ENCODE assay signal across 8 mouse cellular contexts in the genomic region with DNA sequence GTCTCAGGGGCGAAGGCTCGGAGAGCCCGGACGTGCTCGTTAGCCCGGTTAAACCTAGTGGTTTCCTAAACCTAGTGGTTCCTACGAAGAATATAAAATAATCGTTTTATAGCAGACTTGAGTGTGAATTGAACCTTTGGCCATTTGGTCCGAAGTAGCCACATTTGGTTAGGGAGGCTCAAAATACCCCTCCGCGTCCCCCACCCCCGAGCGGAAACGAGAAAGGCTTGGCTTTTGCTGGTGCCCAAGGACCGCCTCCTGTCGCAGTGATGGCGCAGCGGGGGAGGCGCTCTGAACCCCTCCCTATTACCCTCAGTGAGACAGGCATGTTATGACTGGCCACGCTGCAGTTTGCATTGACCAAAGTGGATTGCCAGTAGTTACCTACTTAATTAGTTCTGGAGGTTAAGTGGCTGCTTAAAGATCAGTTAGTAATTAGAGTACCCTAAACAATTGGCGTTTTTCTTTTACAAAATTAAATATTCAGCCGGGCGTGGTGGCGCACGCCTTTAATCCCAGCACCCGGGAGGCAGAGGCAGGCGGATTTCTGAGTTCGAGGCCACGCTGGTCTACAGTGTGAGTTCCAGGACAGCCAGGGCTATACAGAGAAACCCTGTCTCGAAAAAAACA. TPM values are rescaled to one million over a fixed set of nuclear protein-coding genes. Genes with fewer than 3 reads are reported as not detected.
DNase-seq lines count a peak whose midpoint lies in the region; ATAC-seq lines count a peak whose summit lies in the region.

No protein-coding gene starts in this region.

- 2% methylated on average over 30 of the region's 30 CpGs for WGBS in hindbrain, embryonic 14.5 days

- DNase-seq in R1 (ENCODE audit: low read depth, low spot score) = peak; percentile 93
- DNase-seq in cerebellum, postnatal 14 days = peak; percentile 90 to 94
- peak; percentile 55 to 66 for DNase-seq in frontal cortex, postnatal 25 days (ENCODE audit: low spot score in 2 of 2)
- DNase-seq in hindbrain, embryonic 14.5 days (ENCODE audit: low spot score) = peak; percentile 69
- DNase-seq in left cerebral cortex, adult 11 months (ENCODE audit: low spot score) = peak; percentile 67
- peak; percentile 87 to 89 for DNase-seq in lung, postnatal 4 days
- DNase-seq in retina, postnatal 7 days (ENCODE audit: low read depth, low spot score) = peak; percentile 39
- peak; percentile 59 for DNase-seq in urinary bladder, adult 2 months (ENCODE audit: low spot score)

- H3K4me2 ChIP-seq in hindbrain, embryonic 14.5 days (replicated peaks) = peak overlapping the region; percentile 88

- peaks cover 39% of the 10 kb centered on the region for H3K36me3 ChIP-seq in hindbrain, embryonic 14.5 days (replicated peaks; ENCODE audit: control insufficient read depth, insufficient read depth)

- peaks cover 28% of the 10 kb centered on the region for H3K4me1 ChIP-seq in hindbrain, embryonic 14.5 days (replicated peaks; ENCODE audit: control insufficient read depth, insufficient read depth, low read length)

- no peaks in the 10 kb centered on the region for H3K9me3 ChIP-seq in hindbrain, embryonic 14.5 days (ENCODE audit: control insufficient read depth, low read length)

- peak overlapping the region; percentile 98 for H3K9ac ChIP-seq in hindbrain, embryonic 14.5 days

- no peaks in the 10 kb centered on the region for H3K27me3 ChIP-seq in hindbrain, embryonic 14.5 days (ENCODE audit: control insufficient read depth, insufficient read depth, low read length)

- H3K4me3 ChIP-seq in hindbrain, embryonic 14.5 days (replicated peaks; ENCODE audit: low read length) = peak overlapping the region; percentile 90

- ATAC-seq in hindbrain, embryonic 14.5 days (ENCODE audit: low FRiP score) = peak; percentile 41

- H3K27ac ChIP-seq in hindbrain, embryonic 14.5 days = peak overlapping the region; percentile 96

RNA-seq across cellular contexts. Expression of a gene that starts 1.3 kb away (rescaled TPM):
- 4,304 and 4,427 TPM in 2 replicates for polyA plus RNA-seq in hindbrain, embryonic 14.5 days (2014; fragmentation: Nextera tagmentation; extraction: Ambion mirVana)
- polyA plus RNA-seq in urinary bladder, adult 2 months (2012; rRNA removed) = 1,961 and 2,442 TPM in 2 replicates

RNA-seq across cellular contexts. Expression of a gene that starts 27.6 kb away (rescaled TPM):
- 31.7 and 33.5 TPM in 2 replicates for polyA plus RNA-seq in hindbrain, embryonic 14.5 days (2014; fragmentation: Nextera tagmentation; extraction: Ambion mirVana)
- 12.4 and 33.6 TPM in 2 replicates for polyA plus RNA-seq in urinary bladder, adult 2 months (2012; rRNA removed)

RNA-seq across cellular contexts. Expression of a gene that starts 27.7 kb away (rescaled TPM):
- polyA plus RNA-seq in hindbrain, embryonic 14.5 days (2014; fragmentation: Nextera tagmentation; extraction: Ambion mirVana) = 239 and 249 TPM in 2 replicates
- 97.0 and 110 TPM in 2 replicates for polyA plus RNA-seq in urinary bladder, adult 2 months (2012; rRNA removed)

RNA-seq across cellular contexts. Expression of a gene that starts 59.2 kb away (rescaled TPM):
- 9.8 and 9.9 TPM in 2 replicates for polyA plus RNA-seq in hindbrain, embryonic 14.5 days (2014; fragmentation: Nextera tagmentation; extraction: Ambion mirVana)
- 22.3 and 29.5 TPM in 2 replicates for polyA plus RNA-seq in urinary bladder, adult 2 months (2012; rRNA removed)

Comparison
In these comparisons a context has a peak if more than half of its experiments do, and no peak if none do; other contexts are left out.
1. Peak in every context shown above with its lines: DNase-seq, ATAC-seq, H3K4me3 ChIP-seq and H3K27ac ChIP-seq.
2. DNase-seq: peak in every context shown above with its lines; median percentile 93 in R1; 92 in cerebellum, postnatal 14 days; 88 in lung, postnatal 4 days; 69 in hindbrain, embryonic 14.5 days; 67 in left cerebral cortex, adult 11 months; 60 in frontal cortex, postnatal 25 days; 59 in urinary bladder, adult 2 months; 39 in retina, postnatal 7 days.